Mouse (Mus musculus) heart, embryonic 14.5 days (tissue): ENCODE results near the gene Las1l. TPM values are rescaled to one million over a fixed set of nuclear protein-coding genes. Genes with fewer than 3 reads are reported as not detected.
A peak's percentile ranks its signal among the peaks of the same experiment; 100 is the strongest.

Experiments
- ATAC-seq: fragments of 200-750 bp; cut with Nextera tagmentation; 2 replicates; pipeline ENCODE4 v1.8.0; 2017; ENCODE audit warnings: low read depth, moderate TSS enrichment; ENCODE audit not compliant: insufficient number of reproducible peaks, insufficient read depth, low FRiP score
- H3K27ac ChIP-seq, 2 experiments: fragments of 200-500 bp in 1 of 2; fragments of 300-500 bp in 1 of 2; sonication (generic) in 1 of 2; replicated peaks in 1 of 2; 2 replicates each; pipeline ENCODE4 v1.5.1; 2012 to 2014; ENCODE audit warnings: low read depth in 2 of 2, low read length in 2 of 2, control low read depth in 1 of 2, mild to moderate bottlenecking in 1 of 2, mixed read lengths in 1 of 2; ENCODE audit not compliant: control insufficient read depth in 1 of 2, insufficient read depth in 1 of 2
- H3K27me3 ChIP-seq: fragments of 300-500 bp; sonication (generic); 2 replicates; pipeline ENCODE4 v1.6.1; 2014; ENCODE audit warnings: mild to moderate bottlenecking, low read length, control low read depth; ENCODE audit not compliant: control insufficient read depth, insufficient read depth
- H3K36me3 ChIP-seq: fragments of 300-500 bp; sonication (generic); 2 replicates; pipeline ENCODE4 v1.6.1; 2014; ENCODE audit warnings: mild to moderate bottlenecking, control low read depth, low read length, mixed read lengths; ENCODE audit not compliant: control insufficient read depth, insufficient read depth
- H3K4me1 ChIP-seq, 2 experiments: fragments of 200-500 bp in 1 of 2; fragments of 300-500 bp in 1 of 2; sonication (generic) in 1 of 2; 2 replicates each; pipeline ENCODE4 v1.6.1; 2012 to 2014; ENCODE audit warnings: low read length in 2 of 2, control low read depth in 1 of 2, mixed read lengths in 1 of 2; ENCODE audit not compliant: control insufficient read depth in 2 of 2, insufficient read depth in 2 of 2
- H3K4me2 ChIP-seq: fragments of 300-500 bp; sonication (generic); 2 replicates; pipeline ENCODE4 v1.6.1; 2014; ENCODE audit warnings: mild to moderate bottlenecking, low read length
- H3K4me3 ChIP-seq, 2 experiments: fragments of 200-500 bp in 1 of 2; fragments of 300-500 bp in 1 of 2; sonication (generic) in 1 of 2; 2 replicates each; pipeline ENCODE4 v1.5.1; 2012 to 2014; ENCODE audit warnings: low read length in 2 of 2, mild to moderate bottlenecking in 2 of 2, control low read depth in 1 of 2, low read depth in 1 of 2, moderate library complexity in 1 of 2; ENCODE audit not compliant: control insufficient read depth in 1 of 2, insufficient read depth in 1 of 2
- H3K9ac ChIP-seq: fragments of 300-500 bp; sonication (generic); 2 replicates; pipeline ENCODE4 v1.6.1; 2014; ENCODE audit warnings: mild to moderate bottlenecking, low read length
- H3K9me3 ChIP-seq: fragments of 300-500 bp; sonication (generic); 2 replicates; pipeline ENCODE4 v1.6.1; 2016; ENCODE audit warnings: low read length, control low read depth; ENCODE audit not compliant: control insufficient read depth
- WGBS: fragments of 180-500 bp; shearing (Covaris S2); extraction: QIAGEN DNeasy Blood & Tissue Kit; methylation state at CpG from one replicate; pipeline ENCODE4 v1.1.7; 2014; 5-methylcytosine and 5-hydroxymethylcytosine counted together
- polyA plus RNA-seq: library from polyadenylated mRNA; unstranded; fragments of >200 nt; fragmentation: Nextera tagmentation; extraction: Ambion mirVana; gene quantifications from 2 replicates; pipeline ENCODE4 v1.2.1, GENCODE M21; 2014

Gene Las1l
- 37.6 and 41.5 TPM in 2 replicates for polyA plus RNA-seq

DNA sequence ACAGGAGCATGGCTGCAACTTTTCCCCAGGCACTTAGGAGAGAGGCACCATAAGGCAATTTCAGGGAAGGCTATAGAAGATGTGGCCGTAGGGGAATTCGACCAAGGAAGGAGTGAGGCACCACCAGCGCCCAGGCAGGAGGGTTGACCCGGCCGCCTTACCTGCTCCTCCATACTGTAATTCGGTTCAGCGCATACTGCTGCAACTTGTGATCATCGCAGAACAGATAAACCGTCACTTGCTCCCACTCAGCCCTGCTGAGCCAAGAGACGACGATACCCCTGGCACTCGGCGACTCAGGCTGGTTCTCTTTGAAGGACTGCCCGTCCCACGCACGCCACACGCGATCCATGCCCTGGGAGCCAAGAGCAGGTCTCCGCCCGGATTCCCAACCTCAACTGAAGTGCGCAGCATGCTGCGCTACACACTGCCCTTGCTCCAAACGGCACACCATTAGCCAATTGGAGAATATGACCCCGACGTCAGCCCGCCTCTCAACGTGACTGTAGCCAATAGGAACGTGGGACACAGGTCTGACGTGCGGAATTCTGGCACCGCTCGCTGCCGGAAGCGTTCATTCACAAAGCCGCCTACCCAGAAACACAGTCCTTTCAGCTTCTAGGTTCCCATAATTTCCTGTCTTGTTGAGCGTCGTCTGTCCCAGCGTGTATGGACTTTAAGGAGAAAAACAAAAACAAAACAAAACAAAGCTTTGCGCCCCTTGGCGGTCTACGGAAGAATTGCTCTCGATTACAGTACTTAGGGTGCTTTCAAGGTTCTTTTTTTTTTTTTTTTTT lies at the start of gene Las1l:
Gene Las1l, minus strand, starts transcription at position 466 of the 797 bp plus-strand sequence.
- peak; percentile 99 for ATAC-seq
- peak within 1 kb of the TSS; percentile 63 to 69 for H3K27ac ChIP-seq
- peaks cover 10% of the 10 kb centered on the region; the same call in 1 of the 2 replicates for H3K36me3 ChIP-seq

DNA sequence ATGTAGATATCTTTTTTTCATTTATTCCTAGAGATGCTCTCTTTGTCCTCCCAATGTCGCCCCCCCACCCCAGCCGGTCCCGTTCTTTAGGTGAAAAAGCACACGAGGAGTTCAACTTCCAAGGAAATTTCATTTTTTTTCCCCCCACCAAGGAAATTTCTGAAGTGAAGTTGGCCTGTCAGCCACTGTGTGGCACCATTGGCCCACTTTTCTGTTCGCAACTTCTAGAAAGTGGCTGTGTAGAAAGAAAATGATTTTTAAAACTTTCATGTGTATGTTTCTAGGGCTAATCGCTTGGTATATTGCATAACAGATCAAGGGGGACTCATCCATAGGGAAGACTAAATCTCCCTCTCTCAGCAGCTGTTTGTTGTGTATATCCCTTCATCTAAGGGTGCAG lies 49.6 kb upstream of the Las1l start:
- Histone ChIP-seq H3K36me3 (no peaks in the 10 kb centered on the region), H3K4me1 (no peaks in the 10 kb centered on the region), H3K9me3 (no peaks in the 10 kb centered on the region), H3K27ac (no peak overlapping the region), H3K9ac (no peak overlapping the region), H3K27me3 (no peaks in the 10 kb centered on the region), H3K4me2 (no peak overlapping the region), H3K4me3 (no peak overlapping the region)
- no peak for ATAC-seq
- WGBS, result 51% methylated on average over 6 of the region's 6 CpGs

More for the DNA sequence above, at the start of gene Las1l:
- 21% methylated on average over 42 of the region's 42 CpGs for WGBS
- peak within 1 kb of the TSS; percentile 72 for H3K4me2 ChIP-seq
- peak within 1 kb of the TSS; percentile 61 to 79 for H3K4me3 ChIP-seq
- no peaks in the 10 kb centered on the region for H3K27me3 ChIP-seq
- peaks cover 0 to 2% of the 10 kb centered on the region in 2 experiments; a peak in 2 of 4 replicates for H3K4me1 ChIP-seq
- H3K9me3 ChIP-seq, result no peaks in the 10 kb centered on the region
- peak within 1 kb of the TSS; percentile 76 for H3K9ac ChIP-seq

DNA sequence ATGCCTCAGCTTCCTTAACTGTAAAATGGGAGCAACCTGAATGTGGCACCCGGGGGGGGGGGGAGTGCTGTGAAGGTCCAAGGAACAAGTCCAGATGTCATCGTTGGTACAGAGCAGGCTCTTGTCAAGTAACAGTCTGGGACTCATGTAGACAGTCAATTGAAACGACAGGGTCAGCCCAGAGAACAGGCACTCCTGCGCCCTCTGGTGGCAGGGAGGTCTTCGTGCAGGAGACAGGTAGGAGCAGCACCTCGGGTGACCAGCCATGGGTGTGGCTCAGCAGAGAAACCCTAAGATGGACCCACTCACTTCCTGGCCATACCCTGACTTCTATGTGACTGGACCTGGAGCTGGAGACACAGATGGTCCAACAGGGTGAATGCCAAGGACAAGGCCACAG lies 42.8 kb upstream of the Las1l start:
- Histone ChIP-seq H3K4me3 (no peak overlapping the region), H3K36me3 (no peaks in the 10 kb centered on the region), H3K9me3 (no peaks in the 10 kb centered on the region), H3K27ac (no peak overlapping the region), H3K27me3 (no peaks in the 10 kb centered on the region), H3K4me1 (no peaks in the 10 kb centered on the region), H3K4me2 (no peak overlapping the region), H3K9ac (no peak overlapping the region)
- ATAC-seq, result no peak
- WGBS, result 55% methylated on average over 6 of the region's 6 CpGs

DNA sequence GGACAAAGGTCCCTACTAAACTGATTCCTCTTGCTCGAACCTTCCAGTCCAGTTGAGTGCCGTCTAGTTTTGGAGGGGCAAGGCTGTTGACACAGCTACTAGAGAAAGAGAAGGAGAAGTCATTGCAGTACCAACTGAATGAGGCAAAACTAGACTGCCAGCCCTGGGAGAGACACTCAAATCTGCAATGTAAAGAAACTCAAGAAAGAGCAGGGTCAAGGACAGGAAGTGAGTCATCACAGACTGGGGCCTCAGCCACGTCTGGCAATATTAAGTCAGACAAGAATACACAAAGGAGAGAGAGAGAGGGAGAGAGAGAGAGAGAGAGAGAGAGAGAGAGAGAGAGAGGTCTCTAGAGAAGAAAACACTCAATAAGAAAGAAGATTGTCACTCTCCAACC lies 36.4 kb upstream of the Las1l start:
- no peak overlapping the region for H3K4me3 ChIP-seq
- no peaks in the 10 kb centered on the region for H3K27me3 ChIP-seq
- ATAC-seq, result no peak
- WGBS, result 49% methylated on average over 3 of the region's 3 CpGs
- H3K36me3 ChIP-seq, result no peaks in the 10 kb centered on the region
- H3K4me1 ChIP-seq, result no peaks in the 10 kb centered on the region
- no peak overlapping the region for H3K27ac ChIP-seq
- no peak overlapping the region for H3K4me2 ChIP-seq
- H3K9me3 ChIP-seq, result no peaks in the 10 kb centered on the region
- no peak overlapping the region for H3K9ac ChIP-seq

DNA sequence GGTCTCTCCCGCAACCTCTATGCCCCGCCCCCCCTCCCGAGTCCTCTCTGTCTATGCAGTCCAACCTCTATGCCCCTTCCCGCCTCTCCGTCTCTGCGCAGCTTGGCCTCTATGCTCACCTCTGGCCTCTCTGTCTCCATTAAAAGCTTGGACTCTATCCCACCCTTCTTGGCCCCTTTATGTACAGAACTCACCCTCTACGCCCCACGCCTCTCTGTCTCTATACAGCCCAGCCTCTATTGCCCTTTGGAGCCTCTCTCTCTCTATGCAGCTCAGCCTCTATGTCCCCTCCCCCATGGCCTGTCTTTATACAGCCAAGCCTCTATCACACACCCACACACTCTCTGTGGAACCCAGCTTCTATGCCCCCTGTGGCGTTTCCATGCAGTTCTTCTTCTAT lies 13.2 kb upstream of the Las1l start:
- H3K27ac ChIP-seq, result no peak overlapping the region
- no peak overlapping the region for H3K9ac ChIP-seq
- no peak overlapping the region for H3K4me2 ChIP-seq
- ATAC-seq, result no peak
- H3K4me3 ChIP-seq, result no peak overlapping the region
- 84% methylated on average over 9 of the region's 9 CpGs for WGBS
- H3K4me1 ChIP-seq, result no peaks in the 10 kb centered on the region
- H3K36me3 ChIP-seq, result no peaks in the 10 kb centered on the region
- H3K27me3 ChIP-seq, result no peaks in the 10 kb centered on the region
- H3K9me3 ChIP-seq, result no peaks in the 10 kb centered on the region

DNA sequence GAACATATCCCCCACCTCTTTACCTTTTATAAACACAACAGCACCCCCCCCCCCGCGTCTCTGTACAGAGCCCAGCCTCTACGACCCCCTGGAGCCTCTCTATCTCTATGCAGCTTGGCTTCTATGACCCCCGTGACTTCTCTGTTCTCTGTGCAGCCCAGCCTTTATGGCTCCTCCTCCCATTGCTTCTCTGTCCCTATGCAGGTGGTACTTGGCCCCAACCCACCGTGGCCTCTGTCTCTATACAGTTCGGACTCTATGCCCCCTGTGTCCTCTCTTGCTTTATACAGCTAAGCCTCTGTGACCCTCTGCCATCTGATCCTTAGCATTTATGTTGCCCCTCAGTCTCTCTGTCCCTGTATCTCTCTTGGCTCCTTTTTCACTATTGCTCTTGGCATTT lies 12.4 kb upstream of the Las1l start:
- 57% methylated on average over 5 of the region's 6 CpGs for WGBS
- peak overlapping the region; percentile 68; the same call in 1 of the 2 replicates for H3K4me2 ChIP-seq
- no peak for ATAC-seq

DNA sequence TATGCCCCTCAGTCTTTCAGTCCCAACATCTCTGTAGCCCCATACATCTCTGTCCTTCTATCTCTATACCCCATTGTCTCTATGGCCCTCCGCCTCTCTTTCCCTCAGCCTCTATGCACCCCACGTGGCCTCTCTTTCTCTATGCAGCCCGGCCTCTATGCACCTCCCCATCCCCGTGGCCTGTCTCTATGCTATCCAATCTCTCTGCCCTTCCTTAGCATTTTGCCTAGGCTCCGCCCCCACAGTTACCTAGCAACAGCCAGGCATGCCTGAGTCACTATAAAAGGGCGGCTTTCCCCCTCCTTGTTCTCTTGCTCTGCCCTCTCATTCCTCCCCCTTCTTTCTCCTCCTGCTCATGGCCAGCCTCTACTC lies 11.8 kb upstream of the Las1l start:
- H3K4me2 ChIP-seq, result peak overlapping the region; percentile 68
- peak overlapping the region; percentile 28 to 29; a peak in 2 of 4 replicates for H3K27ac ChIP-seq
- H3K36me3 ChIP-seq, result no peaks in the 10 kb centered on the region
- no peaks in the 10 kb centered on the region for H3K4me1 ChIP-seq
- 21% methylated on average over 6 of the region's 6 CpGs for WGBS
- H3K27me3 ChIP-seq, result no peaks in the 10 kb centered on the region
- ATAC-seq, result peak; percentile 88
- no peaks in the 10 kb centered on the region for H3K9me3 ChIP-seq
- peak overlapping the region; percentile 43 to 48 for H3K4me3 ChIP-seq
- H3K9ac ChIP-seq, result peak overlapping the region; percentile 62; the same call in 1 of the 2 replicates

More for the DNA sequence above, 12.4 kb upstream of the Las1l start:
- H3K4me3 ChIP-seq, result no peak overlapping the region
- no peaks in the 10 kb centered on the region for H3K4me1 ChIP-seq
- H3K9me3 ChIP-seq, result no peaks in the 10 kb centered on the region
- no peak overlapping the region for H3K9ac ChIP-seq
- no peaks in the 10 kb centered on the region for H3K36me3 ChIP-seq
- H3K27me3 ChIP-seq, result no peaks in the 10 kb centered on the region
- no peak overlapping the region for H3K27ac ChIP-seq
